Mouse (Mus musculus) gonadal fat pad, adult 2 months (tissue): ENCODE results near the gene Arfip1. TPM values are rescaled to one million over a fixed set of nuclear protein-coding genes. Genes with fewer than 3 reads are reported as not detected.

Source experiments
- DNase-seq: peaks from one replicate; pipeline ENCODE4 v3.0.0-alpha.2; 2012; ENCODE audit warnings: low read depth
- polyA plus RNA-seq: library from polyadenylated mRNA; depleted of rRNA; stranded (reverse); fragments of >200 nt; gene quantifications from 2 replicates; pipeline ENCODE4 v1.2.3, GENCODE M21; 2012

Gene Arfip1
- polyA plus RNA-seq, 1 experiment: 16.1 TPM

- DNase-seq: no peak
These were observed 93.7 kb downstream of the Arfip1 start for GRCm38 (mm10) chr3:84488716-84489115.

- DNase-seq: no peak
These were observed 97.5 kb downstream of the Arfip1 start for GRCm38 (mm10) chr3:84484891-84485290.

GRCm38 (mm10) chr3:84484333-84484732, 98.1 kb downstream of the Arfip1 start:
- no peak for DNase-seq

- no peak for DNase-seq
These were observed 100.3 kb downstream of the Arfip1 start for GRCm38 (mm10) chr3:84482121-84482520.

GRCm38 (mm10) chr3:84481104-84481503, 101.3 kb downstream of the Arfip1 start:
- no peak for DNase-seq

DNA sequence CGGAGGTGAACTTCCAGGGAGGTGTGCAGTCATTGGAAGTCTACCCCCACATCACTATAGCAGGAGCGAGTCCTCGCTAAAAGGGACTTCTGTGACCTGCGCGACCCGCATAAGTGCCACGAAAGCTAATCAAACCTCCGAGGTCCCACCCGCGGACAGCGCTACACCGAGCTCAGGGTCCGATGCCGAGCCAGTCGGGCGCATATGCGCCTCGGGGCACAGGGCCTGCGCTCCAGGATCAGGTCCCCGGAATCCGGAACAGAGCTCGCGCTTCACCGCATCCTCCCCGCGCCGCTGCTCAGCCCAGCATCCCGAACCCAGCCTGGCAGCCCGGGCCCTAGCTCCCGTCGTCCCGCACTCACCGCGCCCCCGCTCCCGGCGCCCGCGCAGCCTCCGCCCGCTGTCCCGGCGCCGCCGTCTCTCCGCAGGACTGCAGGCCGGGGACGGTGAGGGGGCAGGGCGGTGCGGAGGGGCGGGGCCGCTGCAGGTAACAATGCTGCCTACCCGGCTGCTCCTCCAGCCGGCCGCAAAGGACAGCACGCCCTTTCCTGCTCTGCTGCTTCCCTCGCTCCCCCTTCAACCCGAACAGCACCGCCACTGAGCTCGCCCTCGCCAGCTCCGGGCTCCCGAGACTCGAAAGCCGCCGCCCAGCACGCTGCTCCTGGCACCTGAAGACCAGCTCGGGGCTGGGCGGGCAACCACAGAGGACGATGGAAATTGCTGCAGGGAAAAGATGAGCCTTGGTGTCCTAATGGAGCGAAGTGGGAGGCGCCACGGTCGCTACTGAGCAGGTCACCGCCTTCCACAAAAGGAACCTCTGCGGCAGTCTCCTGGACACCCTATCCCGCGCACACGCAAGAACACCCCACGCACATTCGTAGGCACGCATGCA, 102.2 kb downstream of the Arfip1 start, which contains the start of gene Fhdc1:
Gene Fhdc1 (minus strand): TSS at position 424 of the 892 bp plus-strand sequence.
- DNase-seq: no peak

GRCm38 (mm10) chr3:84479293-84480005, 103.0 kb downstream of the Arfip1 start:
- DNase-seq: no peak

DNA sequence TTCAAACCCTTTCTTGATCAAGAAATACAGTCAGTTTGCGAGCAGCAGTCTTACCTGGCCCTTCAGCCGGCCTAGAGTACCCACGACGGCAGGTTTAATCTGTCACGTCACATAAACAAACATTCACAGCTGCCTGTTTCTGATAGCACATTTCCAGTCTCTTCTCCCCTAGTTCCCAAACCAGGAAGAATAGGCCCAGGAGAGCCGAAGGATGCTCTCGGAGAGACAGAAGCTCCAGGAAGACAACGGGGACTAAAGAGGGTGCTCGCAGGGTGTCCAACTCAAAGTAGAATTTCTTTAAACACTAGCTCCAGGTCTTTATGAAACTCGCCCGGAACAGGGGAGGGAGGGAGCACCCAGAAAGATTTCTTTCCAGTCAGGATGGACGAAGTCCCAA, 103.5 kb downstream of the Arfip1 start:
- no peak for DNase-seq

DNA sequence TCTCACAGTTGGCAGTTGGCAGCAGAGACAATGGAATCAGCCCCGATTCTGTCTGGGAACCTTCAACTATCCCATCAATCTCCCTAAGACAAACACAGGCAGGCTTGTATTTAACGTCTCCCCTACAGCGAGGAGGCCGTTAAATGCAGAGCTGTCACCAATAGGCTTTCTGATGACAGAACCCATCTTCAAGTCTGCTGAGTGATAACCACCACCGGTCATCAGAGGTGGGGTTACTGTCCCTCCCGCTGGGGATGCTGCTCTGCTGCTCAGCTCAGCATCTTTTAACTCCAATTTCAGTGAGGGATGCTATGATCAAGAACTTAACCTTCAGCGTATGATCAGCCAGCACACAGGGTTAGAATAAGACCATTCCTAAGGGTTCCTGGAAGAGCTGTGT, 104.2 kb downstream of the Arfip1 start:
- no peak for DNase-seq

GRCm38 (mm10) chr3:84477498-84477897, 104.9 kb downstream of the Arfip1 start:
- no peak for DNase-seq

DNA sequence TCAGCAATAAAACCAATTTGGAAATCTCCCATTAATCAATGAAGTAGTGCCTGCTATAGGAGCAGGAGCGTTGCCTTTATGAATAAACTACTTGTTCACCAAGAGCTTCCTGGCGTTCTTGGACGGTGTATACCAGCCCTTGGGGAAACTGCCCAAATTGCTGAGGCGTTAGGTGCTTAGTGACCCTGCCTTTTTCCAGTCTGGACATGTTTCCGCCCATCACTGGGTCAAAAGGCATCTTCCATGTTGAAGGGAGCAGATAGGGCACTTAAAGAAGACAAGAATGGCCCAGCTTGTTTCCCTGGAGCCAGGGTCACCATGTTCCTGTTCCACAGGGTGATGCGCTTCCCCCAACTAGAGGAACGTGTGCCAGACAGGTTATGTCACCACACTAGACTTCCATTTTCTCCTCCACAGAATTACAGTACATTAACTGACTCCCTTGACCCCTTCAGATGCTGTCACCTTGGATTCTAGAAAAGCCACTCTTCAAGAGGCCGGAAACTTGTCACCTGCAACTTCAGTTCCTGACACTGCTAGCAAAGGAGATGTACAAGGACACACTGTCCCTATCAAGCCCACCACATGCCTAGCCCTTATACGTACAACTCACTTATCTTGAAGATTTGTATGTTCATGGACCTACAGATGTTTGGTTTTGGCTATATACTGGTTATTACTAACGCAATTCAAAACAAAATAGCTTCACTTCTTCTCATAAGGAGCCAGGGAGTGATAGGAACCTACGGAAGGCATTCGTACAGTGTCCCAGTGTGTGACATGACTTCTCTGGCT, 107.2 kb downstream of the Arfip1 start:
- DNase-seq: peak; percentile 97

GRCm38 (mm10) chr3:84474398-84474797, 108.0 kb downstream of the Arfip1 start:
- DNase-seq: no peak

- DNase-seq: no peak
These were observed 109.5 kb downstream of the Arfip1 start for GRCm38 (mm10) chr3:84472955-84473354.

- no peak for DNase-seq
These were observed 109.9 kb downstream of the Arfip1 start for GRCm38 (mm10) chr3:84472527-84472926.

GRCm38 (mm10) chr3:84471146-84471545, 111.3 kb downstream of the Arfip1 start:
- no peak for DNase-seq

DNA sequence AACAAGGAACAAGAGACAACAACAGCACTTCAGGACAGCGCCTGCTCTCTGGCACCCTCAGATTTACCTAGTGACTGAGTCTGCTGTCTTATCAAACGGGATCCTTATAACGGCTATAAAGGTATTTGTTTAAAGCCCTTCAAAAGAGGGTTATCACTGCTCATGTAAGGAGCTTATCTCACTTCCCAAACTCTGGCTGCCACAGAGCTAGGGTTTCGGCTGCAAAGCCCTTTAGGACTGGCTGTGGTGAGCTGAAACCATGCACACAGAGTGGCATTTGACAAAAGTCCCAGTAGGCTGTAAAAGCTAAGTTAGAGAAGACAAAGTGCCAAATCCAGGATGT, 114.3 kb downstream of the Arfip1 start:
- DNase-seq: no peak

- no peak for DNase-seq
These were observed 114.9 kb downstream of the Arfip1 start for GRCm38 (mm10) chr3:84467419-84468110.

GRCm38 (mm10) chr3:84465822-84466500, 116.5 kb downstream of the Arfip1 start:
- DNase-seq: no peak

GRCm38 (mm10) chr3:84461687-84462086, 120.7 kb downstream of the Arfip1 start:
- DNase-seq: no peak

DNA sequence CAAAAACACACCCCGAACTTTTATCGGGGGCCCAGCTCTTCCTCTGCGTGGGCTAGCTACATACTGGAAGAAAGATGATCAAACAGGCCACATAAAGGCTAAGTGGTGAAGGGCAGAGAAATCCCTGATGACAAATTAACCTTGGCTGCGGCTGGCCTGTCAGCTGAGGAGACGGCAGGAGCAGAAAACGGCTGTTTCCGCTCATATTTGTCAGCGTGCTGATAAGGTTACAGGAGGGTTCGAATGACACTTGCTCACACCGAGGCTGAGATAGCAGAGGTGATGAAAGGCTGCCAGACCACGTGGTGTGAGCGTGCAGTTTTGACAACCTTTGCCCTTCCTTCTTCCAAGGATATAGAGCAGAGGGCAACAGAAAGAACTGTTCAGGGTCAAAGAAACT, 121.5 kb downstream of the Arfip1 start:
- DNase-seq: no peak

DNA sequence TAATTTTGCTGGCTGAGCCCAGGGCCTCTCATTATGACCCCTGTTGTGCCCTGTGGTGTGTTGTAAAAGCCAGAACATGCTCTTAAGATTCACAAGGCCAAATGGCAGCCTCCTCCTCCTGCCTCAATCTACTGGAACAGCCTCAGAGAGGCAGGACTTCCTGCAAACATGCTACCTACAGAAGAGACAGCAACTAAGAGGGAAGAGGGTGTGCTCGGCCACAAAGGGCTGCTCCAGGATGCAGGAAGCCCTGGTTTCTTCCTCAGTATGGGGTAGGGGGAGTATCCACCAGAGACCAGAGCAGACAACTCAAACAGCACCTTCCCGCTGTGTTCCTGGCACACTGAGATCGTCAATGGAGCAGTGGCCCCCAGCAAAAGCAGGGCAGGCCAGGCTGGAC, 121.9 kb downstream of the Arfip1 start:
- no peak for DNase-seq
